Mouse (Mus musculus): ENCODE measurements around the gene Susd2.

DNA sequence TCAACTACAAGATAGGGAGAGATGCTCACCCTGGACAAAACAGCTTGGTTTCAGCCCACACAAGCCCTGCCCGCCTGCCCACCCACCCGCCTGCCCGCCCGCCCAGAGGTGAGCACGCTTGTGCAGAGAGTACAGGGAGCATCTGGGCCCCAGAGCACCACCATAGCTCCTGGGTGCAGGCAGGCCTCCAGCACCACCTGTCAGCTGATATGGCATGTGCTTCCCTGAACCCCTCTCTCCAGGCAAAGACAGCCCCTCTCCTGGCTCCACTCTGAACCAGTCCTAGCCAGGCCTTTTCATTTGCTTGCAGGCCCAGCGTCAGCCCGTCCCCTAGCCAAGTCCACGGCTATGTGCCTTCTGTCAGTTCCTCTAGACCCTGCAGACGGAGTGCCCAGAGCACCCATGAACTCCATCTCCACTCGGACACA lies 36.8 kb upstream of the Susd2 start:
- no peak for TF ChIP-seq CTCF (IDR thresholded peaks at IDR 0.05; ENCODE audit: control insufficient read depth, insufficient read depth, low read length)
- no peak for TF ChIP-seq POLR2A (IDR thresholded peaks at IDR 0.05; ENCODE audit: borderline replicate concordance, control insufficient read depth, low read depth, low read length)

Measured in bone marrow, adult 2 months (tissue).